Mouse (Mus musculus) heart, postnatal 36 days (tissue): ENCODE measurements around the gene Gm35549. TPM values are rescaled to one million over a fixed set of nuclear protein-coding genes. Genes with fewer than 3 reads are reported as not detected.

Experiments
- DNase-seq, 2 experiments: peaks; one replicate each; pipeline ENCODE4 v3.0.0; 2021 to 2022
- intact Hi-C: fragments of 180-260 bp; cut with DNase I; formaldehyde crosslinking; loops from one replicate; pipeline ENCODE4 v1.15.1; 2025
- total RNA-seq, 2 experiments: library from RNA; stranded (reverse); gene quantifications; 2 replicates each; pipeline ENCODE4 v1.2.3; 2021

Gene Gm35549
- total RNA-seq, 2 experiments from 2014 or later = not detected

DNA sequence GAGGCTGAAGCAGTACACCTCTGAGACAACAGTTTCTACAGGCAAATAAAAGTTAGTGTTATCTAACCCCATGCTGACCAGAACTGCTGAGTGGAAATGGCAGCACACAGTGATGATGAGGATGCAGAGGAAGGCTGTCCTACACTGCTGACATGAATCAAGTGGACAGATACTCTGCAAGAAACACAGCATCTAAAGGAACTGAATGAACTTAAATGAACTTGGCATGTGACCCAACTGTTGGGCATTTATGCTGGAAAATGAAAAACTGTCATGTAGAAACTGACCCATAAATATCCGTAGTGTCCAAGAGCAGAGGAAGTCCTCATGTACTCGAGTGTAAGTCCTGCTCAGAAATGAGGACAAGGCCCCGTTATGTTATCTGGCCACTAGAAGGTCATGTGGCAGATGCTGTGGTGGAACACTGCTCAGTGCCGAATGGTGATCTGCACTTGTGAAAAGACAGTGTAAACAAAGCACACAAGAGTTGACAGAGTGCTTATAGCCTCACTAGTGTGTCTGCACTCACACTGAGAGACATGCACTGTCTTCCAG, 13.9 kb downstream of the Gm35549 start:
- no peak for DNase-seq
- intact Hi-C loops = no loop called here

DNA sequence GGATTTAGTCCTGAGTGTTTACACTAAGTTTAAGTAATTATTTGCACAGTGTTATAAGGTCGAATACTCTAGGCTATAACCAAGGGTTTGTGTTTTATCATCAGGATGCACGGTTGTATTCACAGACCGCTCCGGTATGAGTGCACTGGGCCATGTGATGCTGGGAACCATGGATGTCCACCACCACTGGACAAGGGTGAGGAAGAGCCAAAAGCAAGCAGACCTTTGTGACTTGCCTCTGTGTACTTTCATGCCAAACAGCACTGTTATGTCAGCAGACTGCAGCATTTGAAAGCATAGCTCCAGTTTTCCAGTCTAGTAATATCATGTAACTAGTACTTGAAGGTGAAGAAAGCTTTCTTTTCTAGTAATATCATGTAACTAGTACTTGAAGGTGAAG, 17.1 kb downstream of the Gm35549 start:
- intact Hi-C loops = no loop called here
- no peak for DNase-seq

DNA sequence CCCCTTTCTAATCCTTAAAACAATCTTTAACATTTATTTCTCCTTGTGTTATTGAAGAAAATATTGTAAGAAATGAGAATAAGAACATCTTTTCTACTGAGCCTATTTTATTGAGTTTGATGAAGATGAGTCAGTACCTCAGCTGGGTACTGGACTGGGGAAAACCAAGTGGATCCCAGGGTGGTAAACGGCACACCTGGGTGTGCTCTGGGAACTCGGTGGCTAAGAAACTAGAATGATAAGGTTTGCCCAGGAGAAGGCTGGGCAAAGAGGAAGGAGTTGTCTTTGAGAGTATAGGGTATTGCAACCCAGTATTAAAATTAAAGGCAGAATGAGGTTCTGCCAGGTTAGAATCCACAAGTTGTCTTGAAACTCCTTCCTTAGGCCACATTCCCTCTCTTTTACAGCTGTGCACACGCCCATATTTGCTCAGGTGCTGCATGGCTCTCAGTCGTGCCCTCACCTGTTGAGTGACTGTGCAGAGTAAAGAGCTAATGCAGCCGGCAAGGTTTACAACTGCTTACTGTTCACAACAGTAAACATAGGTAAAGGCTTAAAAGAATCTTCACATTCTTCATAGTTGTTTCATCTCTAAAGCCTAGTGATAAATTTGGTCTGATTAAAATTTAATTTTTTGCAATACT, 20.3 kb downstream of the Gm35549 start:
- intact Hi-C loops = no loop called here
- DNase-seq = no peak

DNA sequence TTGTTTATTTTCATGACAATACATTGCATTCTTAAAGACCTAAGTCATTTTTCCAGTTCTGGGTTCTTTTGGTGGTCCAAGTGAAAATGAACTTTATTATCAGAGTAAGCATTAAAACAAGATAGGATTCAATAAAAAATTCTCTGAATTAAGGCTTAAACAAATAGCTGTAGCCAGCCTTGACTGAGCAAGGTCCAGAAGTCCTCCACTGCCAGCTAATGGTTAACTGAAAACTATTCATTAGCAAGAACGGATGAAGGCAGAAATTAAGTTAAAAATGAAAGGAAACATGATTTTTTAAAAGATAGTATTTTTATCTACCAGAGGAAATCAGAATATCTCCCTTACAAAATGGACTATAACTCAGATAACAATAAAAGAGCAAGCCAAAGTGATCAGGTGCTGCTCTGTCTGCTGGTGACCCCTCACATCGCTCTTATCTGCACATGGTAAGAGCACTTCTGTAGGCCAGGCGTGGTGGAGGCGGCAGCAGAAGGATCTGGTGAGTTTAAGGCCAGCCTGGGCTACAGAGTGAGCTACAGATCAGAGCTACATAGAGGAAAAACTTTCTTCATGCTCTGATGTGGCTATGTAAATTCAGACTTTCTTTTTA, 28.5 kb downstream of the Gm35549 start:
- intact Hi-C loops = no loop called here
- no peak for DNase-seq

DNA sequence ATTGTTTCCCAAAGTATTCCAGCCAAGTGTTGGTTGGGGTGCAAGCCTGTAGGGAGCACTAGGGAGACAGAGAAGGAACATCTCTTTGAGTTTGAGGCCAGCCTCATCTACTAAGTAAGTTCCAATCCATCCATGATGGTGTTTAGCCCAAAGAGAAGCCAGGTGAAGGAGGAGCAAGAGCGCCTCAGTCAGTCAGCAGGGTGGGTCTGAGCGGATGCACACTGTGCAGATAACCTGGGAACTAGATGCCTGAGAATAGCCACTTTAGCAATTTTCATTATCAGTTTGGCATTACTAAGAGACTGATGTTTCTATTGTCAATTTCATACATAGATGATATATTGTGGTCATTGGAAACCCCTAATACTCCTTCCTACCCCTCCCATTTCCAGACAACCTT, 29.1 kb downstream of the Gm35549 start:
- no peak for DNase-seq
- intact Hi-C loops = no loop called here

DNA sequence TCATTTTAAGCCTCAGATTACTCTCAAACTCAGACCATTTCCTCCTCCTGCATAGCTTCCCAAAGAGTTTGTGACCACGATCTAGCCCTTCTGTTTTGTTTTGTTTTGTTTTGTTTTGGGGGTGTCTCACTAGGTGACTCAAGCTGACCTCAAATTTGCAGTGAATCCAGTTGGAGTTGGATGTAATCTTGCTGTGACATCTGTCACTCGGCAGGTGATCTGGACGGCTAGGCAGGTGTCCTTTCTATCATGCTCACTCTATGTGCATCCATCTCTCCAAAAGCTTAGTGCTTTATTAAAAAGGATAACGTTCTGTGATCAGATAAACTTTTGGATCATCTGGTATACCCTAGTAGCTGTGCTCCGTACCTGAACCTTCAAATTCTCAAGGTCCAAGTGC, 31.4 kb downstream of the Gm35549 start:
- DNase-seq = no peak
- intact Hi-C loops = no loop called here

DNA sequence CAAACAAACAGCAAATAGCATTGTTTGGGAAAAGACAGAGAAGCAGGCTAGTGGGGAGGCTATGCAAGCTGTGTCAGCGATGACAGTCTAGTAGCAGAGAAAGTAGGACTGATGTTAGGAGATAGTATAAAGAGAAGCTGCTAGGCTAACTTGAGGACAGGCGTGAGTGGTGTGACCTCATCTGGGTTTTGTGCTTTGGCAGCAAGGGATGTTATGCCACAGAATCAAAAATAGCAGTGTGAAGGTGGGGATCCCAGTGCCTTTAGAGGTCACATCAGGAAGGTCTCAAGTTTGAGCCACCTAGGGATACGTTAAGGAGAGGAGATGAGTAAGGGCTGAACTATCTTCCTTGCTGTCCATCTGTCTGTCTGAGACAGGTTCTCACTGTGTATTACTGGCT, 33.6 kb downstream of the Gm35549 start:
- intact Hi-C loops = no loop called here
- DNase-seq = peak; percentile 11 to 19

DNA sequence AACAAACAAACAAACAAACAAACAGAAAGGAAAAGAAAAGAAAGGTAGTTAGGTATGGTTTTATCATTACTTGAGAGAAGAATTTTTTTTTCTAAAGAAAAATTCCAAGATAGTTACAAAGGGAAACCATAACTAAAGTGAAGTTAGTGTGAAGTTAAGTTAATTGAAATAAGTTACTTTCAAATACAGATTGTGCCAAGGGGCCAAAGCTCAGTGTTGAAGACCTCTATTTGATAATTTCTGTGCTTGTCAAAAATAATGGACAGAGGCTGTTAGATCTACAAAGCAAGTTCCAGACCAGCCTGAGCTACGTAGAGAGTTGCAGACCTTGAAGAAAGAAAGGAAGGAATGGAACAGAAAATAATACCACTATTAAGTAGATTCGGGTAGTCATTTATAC, 36.6 kb downstream of the Gm35549 start:
- intact Hi-C loops = loop anchor here (5.0 to 10.0 kb wide), 2 partner anchors 55 to 952 kb away; partner anchors contain the start of gene Higd1a
- no peak for DNase-seq

DNA sequence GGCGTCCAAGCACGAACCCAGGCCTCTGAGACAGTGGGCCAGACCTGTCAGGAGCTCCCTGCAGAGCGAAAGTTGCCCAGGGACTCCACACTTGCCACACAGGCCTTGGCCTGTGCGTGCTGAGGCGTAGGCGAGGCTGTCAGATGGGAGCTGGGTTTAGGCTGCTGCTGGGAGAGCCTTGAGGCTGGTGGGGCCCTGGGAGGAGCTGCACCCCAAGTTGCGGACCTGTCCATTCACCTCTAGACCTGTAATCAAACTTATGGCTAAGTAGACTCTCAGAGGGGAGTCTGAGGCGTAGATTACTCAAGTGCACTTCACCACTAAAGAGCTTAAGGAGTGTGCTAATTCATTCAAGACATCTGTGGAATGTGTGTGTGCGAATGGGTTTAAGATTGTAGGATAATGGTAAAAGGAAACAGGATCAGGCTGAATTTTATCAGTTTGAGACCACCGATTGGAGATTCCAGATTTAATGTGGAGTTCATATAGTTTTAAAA, 37.9 kb downstream of the Gm35549 start:
- DNase-seq = no peak
- intact Hi-C loops = loop anchor here (2.0 to 10.0 kb wide), 3 partner anchors 56 to 951 kb away; partner anchors contain the start of genes 1110059G10Rik, Higd1a and Kif15

DNA sequence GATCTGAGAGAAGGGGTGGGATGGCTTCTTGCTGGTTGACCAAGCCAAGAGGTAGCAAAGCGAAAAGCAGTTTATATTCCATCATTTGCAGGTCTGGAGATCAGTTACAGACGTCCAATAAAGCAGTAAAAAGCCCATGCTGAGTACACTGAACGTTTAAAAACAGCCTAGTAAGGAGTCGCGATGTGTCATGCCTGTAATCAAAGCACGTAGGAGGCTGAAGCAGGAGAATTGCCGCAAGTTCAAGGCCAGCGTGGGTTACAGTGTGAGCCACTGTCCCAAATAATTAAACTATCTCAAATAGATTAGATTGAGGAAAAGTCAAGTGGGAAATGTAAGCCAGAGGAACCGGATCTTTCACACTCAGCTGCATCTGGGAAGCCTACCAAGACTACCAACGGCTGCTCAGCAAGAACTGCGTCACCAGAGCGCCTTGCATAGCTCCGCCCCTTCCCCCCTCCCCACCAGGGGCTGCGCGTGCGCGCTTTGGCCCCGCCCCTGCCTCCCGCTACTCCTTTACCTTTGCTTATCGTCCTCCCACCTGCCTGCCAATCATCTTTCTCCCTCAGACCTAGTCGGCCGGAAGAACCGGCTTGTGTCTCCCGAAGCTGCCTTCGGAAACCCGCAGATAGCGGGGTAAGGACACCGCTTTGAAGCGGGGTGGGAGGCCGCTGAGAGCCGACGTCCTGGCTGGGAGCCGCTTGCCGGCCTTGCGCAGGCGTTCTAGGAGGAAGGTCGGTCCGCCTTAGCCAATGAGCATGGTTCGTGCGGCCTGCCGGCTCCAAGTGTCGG, 38.6 kb downstream of the Gm35549 start, which contains the start of gene Tcaim:
TSS of gene Tcaim (plus strand) at position 487 of the 792 bp plus-strand sequence.
- peak; percentile 88 to 95 for DNase-seq
- intact Hi-C loops = loop anchor here (2.0 to 10.0 kb wide), 3 partner anchors 57 to 950 kb away; partner anchors contain the start of genes 1110059G10Rik, Higd1a and Kif15

DNA sequence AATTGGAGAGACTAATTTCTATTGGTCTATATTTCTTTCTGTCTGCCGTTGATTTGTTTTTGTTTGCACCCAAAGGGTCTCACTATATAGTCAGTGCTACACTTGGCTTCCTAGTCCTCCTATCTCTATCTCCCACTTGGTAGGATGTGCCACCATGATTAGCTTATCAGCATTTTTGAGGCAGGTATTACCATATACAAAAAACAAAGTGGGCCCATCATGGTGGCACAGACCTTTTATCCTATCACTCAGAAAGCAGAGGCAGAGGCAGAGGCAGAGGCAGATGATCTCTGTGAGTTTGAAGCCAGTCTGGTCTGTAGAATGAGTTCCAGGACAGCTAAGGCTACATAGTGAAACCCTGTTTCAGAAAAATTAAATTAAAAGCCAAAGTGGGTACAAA, 57.3 kb downstream of the Gm35549 start:
- intact Hi-C loops = no loop called here
- no peak for DNase-seq

DNA sequence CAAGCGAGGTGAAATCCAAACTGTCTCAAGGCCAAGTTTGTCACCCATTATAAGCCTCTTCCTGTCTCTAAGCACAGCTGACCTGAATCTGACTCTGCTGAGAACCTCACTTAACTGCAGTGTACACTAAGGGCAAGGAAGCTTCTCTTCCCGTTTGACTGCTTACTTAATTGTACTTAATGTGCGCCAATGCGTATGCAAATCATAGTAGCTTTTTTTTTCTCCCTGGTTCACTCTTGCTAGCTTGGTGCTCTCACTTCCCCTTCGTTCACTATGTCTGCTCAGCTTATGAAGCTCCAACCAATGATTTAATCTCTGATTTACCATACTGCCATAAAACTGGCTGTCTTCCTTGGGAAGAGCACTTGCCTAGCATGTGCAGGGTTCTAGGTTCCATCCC, 58.6 kb downstream of the Gm35549 start:
- no peak for DNase-seq
- intact Hi-C loops = no loop called here

Other genes starting within 250 kb of the Gm35549 start
- gene Topaz1, start 96.7 kb downstream of the Gm35549 start, total RNA-seq = not detected
- gene Tcaim, start 38.5 kb downstream of the Gm35549 start, total RNA-seq = 10 to 100 TPM; 50.0 to 58.1 TPM
- 10 to 100 TPM; 81.3 to 84.5 TPM for gene Zfp445, start 22.0 kb upstream of the Gm35549 start, total RNA-seq
- 1 to 10 TPM; 6.3 to 6.6 TPM for gene Zkscan7, start 41.6 kb upstream of the Gm35549 start, total RNA-seq
- 1 to 10 TPM; 1.9 to 2.0 TPM for gene Zfp105, start 79.0 kb upstream of the Gm35549 start, total RNA-seq
- gene 1110059G10Rik, start 107.0 kb upstream of the Gm35549 start, total RNA-seq = 10 to 100 TPM; 15.4 to 19.0 TPM
- gene Kif15, start 107.0 kb upstream of the Gm35549 start, total RNA-seq = under 1 TPM; 0.78 to 0.87 TPM
- 10 to 100 TPM; 12.7 to 13.3 TPM for gene Tmem42, start 177.3 kb upstream of the Gm35549 start, total RNA-seq
- gene Tgm4, start 190.7 kb upstream of the Gm35549 start, total RNA-seq = not detected